Mouse (Mus musculus) lung, postnatal 0 days (tissue): ENCODE data around the gene Igf2bp3. TPM values are rescaled to one million over a fixed set of nuclear protein-coding genes. Genes with fewer than 3 reads are reported as not detected.

Source experiments
- ATAC-seq: fragments of 200-750 bp; cut with Nextera tagmentation; 2 replicates; pipeline ENCODE4 v1.8.0; 2017; ENCODE audit warnings: moderate library complexity
- DNase-seq: peaks from one replicate; pipeline ENCODE4 v3.0.0-alpha.2; 2016; ENCODE audit warnings: low spot score
- H3K27ac ChIP-seq: fragments of 300-500 bp; sonication (generic); 2 replicates; pipeline ENCODE4 v1.5.1; 2014; ENCODE audit warnings: antibody characterized with exemption, mild to moderate bottlenecking, low read length, mixed read lengths
- H3K27me3 ChIP-seq: fragments of 300-500 bp; sonication (generic); replicated peaks from 2 replicates; pipeline ENCODE4 v1.6.1; 2014; ENCODE audit warnings: low read length, mixed read lengths; ENCODE audit not compliant: insufficient read depth
- H3K36me3 ChIP-seq: fragments of 300-500 bp; sonication (generic); 2 replicates; pipeline ENCODE4 v1.6.1; 2014; ENCODE audit warnings: low read length, mixed read lengths; ENCODE audit not compliant: insufficient read depth
- H3K4me1 ChIP-seq: fragments of 300-500 bp; sonication (generic); 2 replicates; pipeline ENCODE4 v1.6.1; 2014; ENCODE audit warnings: antibody characterized with exemption, low read depth, low read length, mixed read lengths; ENCODE audit not compliant: insufficient read depth
- H3K4me2 ChIP-seq: fragments of 300-500 bp; sonication (generic); replicated peaks from 2 replicates; pipeline ENCODE4 v1.6.1; 2014; ENCODE audit warnings: low read depth, mild to moderate bottlenecking, low read length, moderate library complexity, mixed read lengths
- H3K4me3 ChIP-seq: fragments of 300-500 bp; sonication (generic); 2 replicates; pipeline ENCODE4 v1.5.1; 2014; ENCODE audit warnings: low read depth, low read length
- H3K9ac ChIP-seq: fragments of 300-500 bp; sonication (generic); replicated peaks from 2 replicates; pipeline ENCODE4 v1.6.1; 2014; ENCODE audit warnings: low read depth, mild to moderate bottlenecking
- H3K9me3 ChIP-seq: fragments of 300-500 bp; sonication (generic); 2 replicates; pipeline ENCODE4 v1.6.1; 2016; ENCODE audit warnings: low read length, mixed read lengths
- CTCF ChIP-seq: IDR thresholded peaks from 2 replicates; pipeline ENCODE4 v1.5.1; 2016; ENCODE audit warnings: antibody characterized with exemption, mild to moderate bottlenecking
- EP300 ChIP-seq: IDR thresholded peaks from 2 replicates; pipeline ENCODE4 v1.6.1; 2016; ENCODE audit warnings: antibody characterized with exemption, mild to moderate bottlenecking, control low read depth
- WGBS: fragments of 180-500 bp; shearing (Covaris S2); extraction: QIAGEN DNeasy Blood & Tissue Kit; methylation state at CpG from one replicate; pipeline ENCODE4 v1.1.7; 2014; 5-methylcytosine and 5-hydroxymethylcytosine counted together
- polyA plus RNA-seq: library from polyadenylated mRNA; unstranded; fragments of >200 nt; fragmentation: Nextera tagmentation; extraction: Ambion mirVana; gene quantifications from 2 replicates; pipeline ENCODE4 v1.2.1, GENCODE M21; 2015

Gene Igf2bp3
- polyA plus RNA-seq, 1 experiment from 2014 or later: 23.7 TPM

DNA sequence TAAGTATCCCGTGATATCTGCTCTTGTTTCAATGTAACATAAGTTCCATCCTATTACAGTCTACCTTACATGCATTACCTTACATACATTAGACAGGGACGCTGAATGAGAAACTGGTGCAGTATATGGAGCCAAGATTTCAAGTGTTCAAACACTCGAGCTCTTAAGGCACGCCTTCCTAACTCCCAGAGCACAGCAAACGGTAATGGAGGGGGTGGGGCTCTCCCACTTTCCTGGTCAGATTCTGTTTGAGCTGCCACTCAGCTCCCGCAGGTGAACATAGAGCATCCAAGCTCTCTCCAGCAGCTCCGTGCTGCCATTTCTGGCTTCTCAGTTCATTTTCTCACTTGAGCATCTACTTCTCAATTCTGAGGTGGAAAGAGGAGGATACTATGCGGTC is 96.3 kb downstream of the Igf2bp3 start:
- H3K27ac ChIP-seq: no peak overlapping the region

DNA sequence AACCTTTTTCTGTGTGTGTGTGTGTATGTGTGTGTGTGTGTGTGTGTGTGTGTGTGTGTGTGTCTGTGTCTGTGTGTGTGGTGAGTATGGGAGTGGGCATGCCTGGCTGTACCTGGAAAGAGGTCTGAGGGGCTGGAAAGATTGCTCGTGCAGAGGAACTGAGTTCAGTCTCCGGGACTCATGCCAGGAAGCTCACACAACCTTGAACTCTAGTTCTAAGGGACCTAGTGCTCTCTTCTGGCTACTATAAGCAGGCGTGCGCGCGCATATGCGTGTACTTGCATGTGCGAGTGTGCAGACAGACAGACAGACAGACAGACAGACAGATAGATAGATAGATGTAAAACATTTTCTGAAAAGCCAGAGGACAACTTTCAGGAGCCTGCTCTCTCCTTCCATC is 98.5 kb downstream of the Igf2bp3 start:
- 78% methylated on average over 8 of the region's 8 CpGs for WGBS
- TF ChIP-seq CTCF (no peak), EP300 (no peak)

More for the DNA sequence above, 96.3 kb downstream of the Igf2bp3 start:
- no peaks in the 10 kb centered on the region for H3K36me3 ChIP-seq
- peaks cover 6% of the 10 kb centered on the region; the same call in 1 of the 2 replicates for H3K4me1 ChIP-seq
- no peaks in the 10 kb centered on the region for H3K9me3 ChIP-seq
- H3K27me3 ChIP-seq: no peaks in the 10 kb centered on the region
- DNase-seq (peak; percentile 87), ATAC-seq (peak; percentile 90)
- no peak overlapping the region for H3K4me2 ChIP-seq
- WGBS: 54% methylated on average over 8 of the region's 8 CpGs
- H3K9ac ChIP-seq: no peak overlapping the region
- TF ChIP-seq CTCF (no peak), EP300 (no peak)
- H3K4me3 ChIP-seq: no peak overlapping the region

DNA sequence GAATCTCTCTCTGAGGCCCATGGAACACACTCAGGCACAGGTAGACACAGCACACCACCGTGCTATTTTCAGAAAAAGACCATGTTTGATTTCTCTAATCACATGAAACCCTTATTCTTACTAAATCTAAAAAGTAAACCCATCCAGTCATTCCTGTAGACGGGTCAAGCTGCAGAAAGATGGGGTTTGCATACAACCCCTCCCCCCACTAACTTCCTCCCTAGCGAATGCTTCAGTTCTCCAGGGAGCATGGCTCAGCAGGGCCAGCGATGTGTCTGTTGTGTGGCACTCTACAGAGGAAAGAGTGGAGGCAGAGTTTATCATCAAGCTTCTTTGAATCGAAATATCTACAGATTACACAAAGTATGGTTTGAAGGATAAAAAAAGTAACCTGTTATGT is 99.2 kb downstream of the Igf2bp3 start:
- H3K36me3 ChIP-seq: no peaks in the 10 kb centered on the region
- no peak for DNase-seq
- ATAC-seq: no peak

More for the DNA sequence above, 98.5 kb downstream of the Igf2bp3 start:
- Histone ChIP-seq H3K4me1 (peaks cover 6% of the 10 kb centered on the region; the same call in 1 of the 2 replicates), H3K27me3 (no peaks in the 10 kb centered on the region), H3K36me3 (no peaks in the 10 kb centered on the region), H3K9ac (no peak overlapping the region), H3K4me3 (no peak overlapping the region), H3K27ac (no peak overlapping the region), H3K4me2 (no peak overlapping the region), H3K9me3 (no peaks in the 10 kb centered on the region)
- DNase-seq (no peak), ATAC-seq (no peak)

DNA sequence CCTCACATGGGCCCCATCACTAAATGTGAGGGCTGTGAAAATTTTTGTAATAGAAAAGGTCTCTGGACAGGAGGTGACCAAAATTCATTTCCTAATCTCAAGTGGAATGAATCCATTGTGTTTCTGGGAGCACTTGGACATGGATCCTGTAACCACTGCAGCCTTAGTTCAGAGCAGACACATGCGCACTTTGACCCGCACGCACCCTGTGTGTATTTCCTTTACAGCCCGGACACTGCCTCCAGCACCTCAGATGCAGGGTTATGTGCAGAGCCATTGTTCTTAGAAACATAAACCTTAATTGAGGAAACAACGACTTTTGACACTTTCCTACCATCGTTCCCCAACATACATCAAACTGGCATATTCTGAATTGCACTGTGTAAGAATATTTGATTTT is 100.3 kb downstream of the Igf2bp3 start:
- WGBS: 87% methylated on average over 6 of the region's 6 CpGs

More for the DNA sequence above, 99.2 kb downstream of the Igf2bp3 start:
- Histone ChIP-seq H3K4me2 (no peak overlapping the region), H3K4me3 (no peak overlapping the region), H3K4me1 (peaks cover 6% of the 10 kb centered on the region; the same call in 1 of the 2 replicates), H3K27ac (no peak overlapping the region; the same call in 1 of the 2 replicates), H3K9ac (no peak overlapping the region), H3K9me3 (no peaks in the 10 kb centered on the region), H3K27me3 (no peaks in the 10 kb centered on the region)
- TF ChIP-seq CTCF: no peak
- no peak for TF ChIP-seq EP300
- WGBS: 69% methylated on average over 5 of the region's 5 CpGs

DNA sequence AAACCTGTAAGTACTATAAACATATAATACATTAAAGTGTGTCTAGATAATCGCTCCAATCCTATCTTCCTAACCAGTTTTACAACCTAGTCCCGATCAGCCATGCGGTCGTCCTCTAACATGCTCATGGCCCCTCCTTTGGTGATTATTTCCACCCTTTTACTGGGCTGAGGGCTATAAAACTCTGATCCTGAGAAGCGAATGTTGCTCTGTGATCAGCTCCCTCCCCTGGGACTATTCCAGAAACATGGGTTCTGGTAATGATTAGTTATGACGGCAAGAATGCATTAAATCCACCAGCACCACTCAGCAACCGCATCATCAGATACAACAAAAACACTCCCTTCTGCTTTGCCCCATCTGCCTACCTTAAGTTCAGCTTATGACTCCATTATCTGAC is 100.9 kb downstream of the Igf2bp3 start:
- H3K27me3 ChIP-seq: no peaks in the 10 kb centered on the region
- no peaks in the 10 kb centered on the region for H3K36me3 ChIP-seq
- WGBS: 88% methylated on average over 7 of the region's 7 CpGs
- DNase-seq (no peak), ATAC-seq (no peak)
- no peaks in the 10 kb centered on the region for H3K9me3 ChIP-seq
- H3K27ac ChIP-seq: no peak overlapping the region
- no peaks in the 10 kb centered on the region; the same call in 1 of the 2 replicates for H3K4me1 ChIP-seq
- no peak for TF ChIP-seq CTCF
- no peak for TF ChIP-seq EP300
- no peak overlapping the region for H3K9ac ChIP-seq
- H3K4me2 ChIP-seq: no peak overlapping the region
- no peak overlapping the region for H3K4me3 ChIP-seq

More for the DNA sequence above, 100.3 kb downstream of the Igf2bp3 start:
- H3K27me3 ChIP-seq: no peaks in the 10 kb centered on the region
- ATAC-seq: no peak
- no peak overlapping the region for H3K27ac ChIP-seq
- no peaks in the 10 kb centered on the region; the same call in 1 of the 2 replicates for H3K4me1 ChIP-seq
- H3K9ac ChIP-seq: no peak overlapping the region
- H3K36me3 ChIP-seq: no peaks in the 10 kb centered on the region
- no peak overlapping the region for H3K4me3 ChIP-seq
- DNase-seq: no peak
- TF ChIP-seq EP300: no peak
- TF ChIP-seq CTCF: no peak
- H3K4me2 ChIP-seq: no peak overlapping the region
- no peaks in the 10 kb centered on the region for H3K9me3 ChIP-seq

DNA sequence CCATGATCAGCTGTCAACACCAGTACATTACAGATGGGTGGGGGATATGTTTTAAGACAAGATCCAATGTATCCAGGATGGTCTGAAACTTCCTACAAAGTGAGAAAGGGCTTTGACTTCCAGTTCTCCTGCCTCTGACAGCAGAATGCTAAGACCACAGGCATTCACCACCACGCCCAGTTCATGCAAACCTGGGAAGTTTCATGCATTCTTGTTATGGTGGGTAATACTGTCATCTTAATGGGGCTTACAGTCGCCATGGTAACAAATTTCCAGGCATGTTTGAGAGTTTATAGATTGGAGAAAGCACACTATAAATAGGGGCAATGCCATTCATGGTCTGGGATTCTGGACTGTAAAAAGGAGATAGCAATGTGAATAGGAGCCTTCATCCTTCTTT is 105.6 kb downstream of the Igf2bp3 start:
- TF ChIP-seq CTCF: no peak
- no peak for TF ChIP-seq EP300
- Histone ChIP-seq H3K27me3 (no peaks in the 10 kb centered on the region), H3K4me1 (no peaks in the 10 kb centered on the region), H3K4me2 (no peak overlapping the region), H3K4me3 (no peak overlapping the region), H3K27ac (no peak overlapping the region), H3K9me3 (no peaks in the 10 kb centered on the region), H3K36me3 (no peaks in the 10 kb centered on the region), H3K9ac (no peak overlapping the region)
- DNase-seq (no peak), ATAC-seq (no peak)
- 88% methylated on average over 2 of the region's 2 CpGs for WGBS
